Mouse (Mus musculus) megakaryocyte, embryonic 14.5 days (primary cell): Measurements from ENCODE around the gene Zfp341.

ENCODE experiments used
- FLI1 ChIP-seq: IDR thresholded peaks from 2 replicates; pipeline ENCODE4 v1.6.1; 2012; ENCODE audit warnings: low read length, inconsistent platforms, mixed read lengths
- GATA1 ChIP-seq: IDR thresholded peaks from 3 replicates; pipeline ENCODE4 v1.6.1; 2012; ENCODE audit warnings: mixed read lengths, low read length, inconsistent platforms, borderline replicate concordance

DNA sequence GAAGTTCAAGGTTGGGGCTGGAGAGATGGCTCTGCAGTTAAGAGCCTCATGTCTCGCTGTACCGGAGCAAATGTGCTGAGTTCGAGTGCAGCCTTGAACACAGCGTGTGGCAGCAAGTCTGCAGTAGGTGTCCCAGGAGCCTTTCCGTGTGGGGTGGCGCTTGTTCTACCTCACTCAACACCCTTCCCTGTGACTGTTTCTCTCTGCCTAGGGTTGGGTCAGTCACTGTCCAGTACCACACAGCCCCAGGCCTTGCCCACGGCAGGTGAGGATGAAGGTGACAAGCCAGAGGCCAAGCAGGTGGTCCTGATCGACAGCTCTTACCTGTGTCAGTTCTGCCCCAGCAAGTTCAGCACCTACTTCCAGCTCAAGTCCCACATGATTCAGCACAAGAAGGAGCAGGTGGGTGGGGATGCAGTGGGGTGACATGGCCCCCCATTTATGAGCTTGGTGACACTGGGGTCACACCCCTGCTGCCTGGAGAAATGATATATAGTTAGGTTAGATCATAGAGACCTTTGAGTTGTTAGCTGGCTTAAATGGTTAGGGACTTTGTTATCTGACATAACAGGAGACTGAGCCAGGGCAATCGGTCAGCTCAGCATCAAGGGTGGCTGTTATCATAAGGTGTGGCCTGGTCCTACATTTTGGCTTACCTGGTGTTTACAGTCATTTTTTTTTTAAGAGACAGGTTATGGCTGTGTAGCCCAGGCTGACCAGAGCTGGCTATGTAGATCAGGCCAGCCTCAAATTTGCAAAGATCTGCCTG lies 21.0 kb downstream of the Zfp341 start:
- no peak for TF ChIP-seq GATA1
- no peak for TF ChIP-seq FLI1
